Mouse (Mus musculus): ENCODE measurements at regions not wholly inside any gene's neighbourhood (a gene's known extent, or its start where the extent isn't known, plus 50 kb on each side); places are given as distances from the start of the nearest gene placed in this dataset.

DNA sequence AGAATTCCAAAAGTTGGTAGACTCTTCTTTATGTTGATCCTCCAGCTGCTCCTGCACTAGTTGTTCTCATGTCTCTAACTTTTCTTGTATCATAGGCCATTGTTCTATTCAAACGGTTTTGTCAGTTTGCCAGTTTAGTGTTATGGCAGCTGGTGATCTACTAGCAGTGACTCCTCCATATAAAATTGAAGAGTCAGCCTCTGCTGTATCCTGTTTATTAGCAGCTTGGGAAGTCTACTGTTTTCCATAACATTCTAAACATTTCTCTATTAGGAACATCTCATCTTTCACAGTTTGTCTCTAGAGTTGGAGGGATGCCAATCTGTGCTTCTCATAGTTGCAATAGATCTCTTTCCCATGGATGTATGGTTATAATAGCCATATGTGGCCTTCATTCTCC lies 58.6 kb downstream of the Drd1 start:
- intact Hi-C loops (cut with DNase I) = no loop called here

GRCm38 (mm10) chr13:53992863-53993451 lies 62.5 kb downstream of the Drd1 start:
- no peak for DNase-seq
- intact Hi-C loops (cut with DNase I) = no loop called here

More for the DNA sequence above, 58.6 kb downstream of the Drd1 start:
- DNase-seq = no peak

GRCm38 (mm10) chr13:53979226-53979625 lies 76.3 kb downstream of the Drd1 start:
- DNase-seq = no peak

DNA sequence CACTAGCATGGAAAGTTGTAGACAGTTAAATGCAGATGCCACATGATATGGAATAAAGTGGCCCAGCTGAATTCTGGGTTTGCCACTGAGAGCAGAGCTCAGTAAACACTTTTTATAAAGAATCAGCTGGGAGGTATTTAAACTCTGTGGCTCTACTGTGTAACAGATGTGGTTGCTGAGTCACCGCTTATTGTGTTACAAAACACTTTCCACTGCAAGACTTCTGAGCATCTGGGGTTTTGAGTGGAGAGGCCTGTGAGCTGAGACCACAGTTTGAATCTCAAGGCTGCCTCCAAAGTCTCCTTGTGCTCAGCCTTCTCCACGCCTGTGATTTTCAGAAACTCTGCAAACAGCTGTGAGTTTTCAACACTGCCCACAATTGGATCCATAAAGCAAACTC lies 86.1 kb downstream of the Drd1 start:
- intact Hi-C loops (cut with DNase I) = no loop called here
- DNase-seq = no peak

More at GRCm38 (mm10) chr13:53979226-53979625, 76.3 kb downstream of the Drd1 start:
- intact Hi-C loops (cut with DNase I) = no loop called here

GRCm38 (mm10) chr13:53956167-53956566 lies 99.3 kb downstream of the Drd1 start:
- no peak for DNase-seq
- intact Hi-C loops (cut with DNase I) = no loop called here

DNA sequence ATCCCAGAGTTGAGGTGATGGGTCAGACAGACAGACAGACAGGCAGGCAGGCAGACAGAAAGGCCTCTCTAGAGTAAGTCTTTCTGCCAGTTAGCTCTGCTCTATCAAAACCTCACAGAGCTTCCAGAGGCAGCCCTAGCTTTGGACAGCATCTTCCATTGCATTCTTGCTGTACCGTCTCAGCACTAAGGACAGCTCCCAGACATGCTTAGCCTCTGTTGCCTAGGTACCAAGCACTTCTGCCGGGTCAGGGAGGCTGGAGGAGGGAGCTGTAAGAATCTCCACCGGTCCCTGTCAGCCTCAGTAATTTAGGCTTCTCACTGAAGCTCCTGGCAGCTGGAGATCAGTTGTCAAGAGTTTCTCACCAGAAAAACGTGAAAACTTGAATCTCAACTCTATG lies 107.4 kb downstream of the Drd1 start:
- intact Hi-C loops (cut with DNase I) = no loop called here
- no peak for DNase-seq

DNA sequence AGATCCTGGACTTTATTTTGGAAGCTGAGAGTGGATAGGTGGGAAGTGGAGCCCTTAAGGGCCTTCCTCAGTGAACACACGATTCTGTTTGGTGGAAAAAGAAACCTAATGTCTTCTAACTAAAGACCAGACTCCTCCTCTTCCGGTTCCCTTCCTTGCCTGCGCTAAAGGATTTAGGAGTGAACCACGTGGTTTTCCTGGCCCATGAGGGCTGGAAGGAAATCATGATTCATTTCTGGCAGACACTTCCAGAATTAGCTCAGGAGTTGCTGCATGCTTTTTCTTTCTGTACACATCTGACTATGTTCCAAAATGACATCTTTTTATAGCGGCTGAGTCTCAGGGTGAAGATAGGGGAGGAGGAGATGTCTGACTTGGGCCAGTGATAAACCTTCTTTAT lies 109.8 kb downstream of the Drd1 start:
- DNase-seq = no peak
- intact Hi-C loops (cut with DNase I) = no loop called here

GRCm38 (mm10) chr13:53941005-53941747 lies 114.3 kb downstream of the Drd1 start:
- DNase-seq = peak; percentile 52
- intact Hi-C loops (cut with DNase I) = no loop called here

- intact Hi-C loops (cut with DNase I) = no loop called here
- peak; percentile 75 for DNase-seq
Measured at GRCm38 (mm10) chr13:53935174-53935699, 120.3 kb downstream of the Drd1 start.

GRCm38 (mm10) chr13:53934457-53934856 lies 121.0 kb downstream of the Drd1 start:
- no peak for DNase-seq
- intact Hi-C loops (cut with DNase I) = no loop called here

GRCm38 (mm10) chr13:53926128-53926527 lies 129.4 kb downstream of the Drd1 start:
- DNase-seq = no peak
- intact Hi-C loops (cut with DNase I) = no loop called here

DNA sequence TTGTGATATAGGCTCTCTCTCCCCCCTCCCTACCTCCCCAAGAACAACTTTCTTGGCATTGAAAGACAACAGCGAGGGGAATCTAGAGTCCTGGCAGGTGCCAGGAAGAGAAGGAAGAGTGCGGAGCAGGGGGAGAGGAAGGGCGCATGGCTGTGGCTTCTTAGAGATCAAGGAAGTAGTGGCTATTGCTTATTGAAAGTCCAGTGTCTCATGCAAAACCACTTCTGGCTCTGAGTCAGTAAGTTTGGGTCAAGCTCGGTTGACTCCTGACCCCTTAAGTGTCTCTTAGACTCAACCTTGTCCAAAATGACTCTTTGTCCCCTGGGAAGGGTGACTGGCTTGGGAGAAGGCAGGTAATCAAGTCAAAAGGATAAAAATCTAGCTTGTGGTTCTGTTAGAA lies 131.1 kb downstream of the Drd1 start:
- intact Hi-C loops (cut with DNase I) = no loop called here
- no peak for DNase-seq

GRCm38 (mm10) chr13:53923721-53924374 lies 131.7 kb downstream of the Drd1 start:
- intact Hi-C loops (cut with DNase I) = no loop called here
- no peak for DNase-seq

- DNase-seq = no peak
- intact Hi-C loops (cut with DNase I) = no loop called here
Measured at GRCm38 (mm10) chr13:53921796-53922195, 133.7 kb downstream of the Drd1 start.

GRCm38 (mm10) chr13:53919851-53920381 lies 135.6 kb downstream of the Drd1 start:
- DNase-seq = no peak
- intact Hi-C loops (cut with DNase I) = no loop called here

DNA sequence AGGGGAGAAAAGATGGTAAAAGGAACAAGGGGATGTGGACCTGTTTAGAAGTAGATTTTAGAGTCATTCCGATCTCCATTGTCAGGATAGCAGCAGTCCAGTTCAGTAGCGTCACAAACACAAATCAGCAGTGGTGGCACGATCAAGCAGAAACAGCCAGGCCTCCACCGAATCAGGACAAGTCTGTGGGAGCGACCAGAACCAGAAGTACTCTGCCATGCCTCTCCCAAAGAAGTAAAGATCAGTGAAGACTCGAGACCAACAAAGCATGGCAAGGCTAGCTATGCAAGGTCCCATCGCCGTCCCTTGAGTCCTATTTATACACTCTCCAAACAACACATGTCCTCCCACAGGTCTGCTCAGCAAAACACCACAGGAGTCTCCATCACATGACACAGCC lies 140.0 kb downstream of the Drd1 start:
- intact Hi-C loops (cut with DNase I) = no loop called here
- DNase-seq = no peak

DNA sequence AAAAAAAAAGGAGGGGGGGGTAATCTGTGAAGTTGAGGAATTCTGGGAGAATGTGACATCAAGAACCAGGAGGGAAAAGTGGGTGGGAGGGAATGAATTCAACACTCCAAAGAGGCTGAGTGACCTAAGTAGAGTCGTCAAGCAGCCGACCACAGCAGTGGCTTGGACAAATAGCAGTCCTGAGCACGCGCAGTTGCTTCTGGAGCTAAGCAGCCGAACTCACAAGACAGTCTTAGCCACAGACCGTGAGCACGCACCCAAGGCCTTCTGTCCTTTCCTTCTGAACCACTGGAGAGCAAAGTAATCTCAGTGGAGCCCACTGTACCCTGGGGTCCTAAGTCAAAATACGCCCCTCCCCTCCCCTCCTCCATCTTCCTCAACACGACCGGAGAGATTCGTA lies 141.1 kb downstream of the Drd1 start:
- DNase-seq = no peak
- intact Hi-C loops (cut with DNase I) = no loop called here

DNA sequence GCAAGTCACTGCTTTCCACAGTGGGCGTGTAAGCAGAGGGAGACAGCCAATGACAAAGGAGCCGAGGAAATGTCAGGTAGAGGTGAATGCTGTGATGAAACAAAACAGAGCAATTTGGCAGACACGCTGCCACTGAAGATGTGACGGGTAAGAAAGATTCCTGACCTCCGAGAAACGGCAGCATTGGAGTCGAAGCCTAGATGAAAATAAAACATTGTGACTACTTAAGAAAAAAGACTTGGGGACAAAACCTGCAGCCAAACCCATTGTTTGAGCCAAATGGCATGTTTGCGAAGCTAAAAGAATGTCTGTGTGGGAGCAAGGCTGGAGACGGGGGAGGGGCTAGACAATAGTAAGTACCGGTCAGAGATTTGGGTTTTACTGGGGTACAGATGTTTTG lies 142.0 kb downstream of the Drd1 start:
- no peak for DNase-seq
- intact Hi-C loops (cut with DNase I) = no loop called here

- DNase-seq = no peak
- intact Hi-C loops (cut with DNase I) = no loop called here
Measured at GRCm38 (mm10) chr13:53911846-53912245, 143.7 kb downstream of the Drd1 start.

DNA sequence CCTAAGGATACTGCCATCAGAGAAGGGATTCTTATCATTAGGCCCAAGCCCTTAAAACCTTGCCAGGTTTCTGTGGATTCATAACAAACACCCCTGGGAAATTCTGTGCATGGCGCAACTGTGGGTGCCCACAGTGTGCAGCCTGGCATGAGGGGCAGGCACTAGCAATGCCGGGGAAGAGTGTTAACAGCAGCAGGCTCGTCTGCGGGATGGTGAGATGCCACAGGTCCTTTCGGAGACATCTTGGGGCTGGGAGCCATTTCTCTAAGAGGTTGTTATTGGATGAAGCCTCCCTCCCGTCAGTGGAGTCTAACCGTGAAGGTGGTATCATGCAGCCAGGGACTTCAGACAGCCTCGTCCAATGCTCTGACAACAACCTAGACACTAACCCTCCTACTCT lies 144.2 kb downstream of the Drd1 start:
- intact Hi-C loops (cut with DNase I) = no loop called here
- DNase-seq = no peak

DNA sequence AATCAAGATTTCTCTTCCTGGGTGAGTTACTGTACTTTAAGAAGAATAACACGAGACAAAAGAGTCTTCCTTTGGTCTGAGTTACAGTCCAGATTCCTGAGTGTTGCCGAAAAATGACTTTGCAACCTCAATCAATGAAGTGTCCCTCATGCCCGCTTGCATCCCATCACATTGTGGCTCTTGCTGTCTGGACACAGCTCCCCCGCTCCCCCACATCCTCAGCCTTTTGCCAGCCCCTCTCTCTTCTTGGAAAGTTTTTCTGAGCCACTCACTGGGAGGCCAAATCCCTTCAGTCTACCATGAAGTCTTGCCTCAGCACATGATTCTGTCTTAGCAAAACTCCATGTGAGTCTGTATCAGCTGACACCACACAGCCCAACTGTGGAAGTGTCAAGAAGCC lies 145.3 kb downstream of the Drd1 start:
- intact Hi-C loops (cut with DNase I) = no loop called here
- no peak for DNase-seq

DNA sequence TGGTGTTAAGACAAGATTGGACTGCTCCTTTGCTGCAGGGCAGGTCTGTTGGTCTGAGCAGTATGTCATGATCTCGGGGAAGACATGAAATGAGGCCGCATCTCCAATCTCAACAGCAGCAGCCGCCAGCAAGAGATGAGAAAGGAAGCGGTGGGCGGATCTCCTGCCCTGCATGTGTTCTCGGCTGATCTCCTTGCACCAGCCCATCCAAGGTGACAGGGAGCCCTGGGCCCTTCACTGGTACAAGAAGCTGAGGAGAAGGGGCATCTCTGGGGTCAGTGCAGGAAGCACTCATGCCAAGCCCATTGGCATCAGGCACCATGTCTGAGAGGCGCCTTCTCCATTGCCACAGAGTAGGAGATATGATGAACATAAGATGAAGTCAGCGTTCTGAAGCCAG lies 151.0 kb downstream of the Drd1 start:
- intact Hi-C loops (cut with DNase I) = no loop called here
- no peak for DNase-seq

Data from left cerebral cortex, postnatal 4 days (tissue).